Mouse (Mus musculus) midbrain, embryonic 15.5 days (tissue): ENCODE data around the gene Capn3. TPM values are rescaled to one million over a fixed set of nuclear protein-coding genes. Genes with fewer than 3 reads are reported as not detected.

Experiments
- ATAC-seq: fragments of 200-750 bp; cut with Nextera tagmentation; replicated peaks from 2 replicates; pipeline ENCODE4 v1.8.0; 2017; ENCODE audit warnings: moderate TSS enrichment
- H3K27ac ChIP-seq: fragments of 300-500 bp; sonication (generic); 2 replicates; pipeline ENCODE4 v1.5.1; 2015; ENCODE audit warnings: mild to moderate bottlenecking, inconsistent platforms
- H3K27me3 ChIP-seq: fragments of 300-500 bp; sonication (generic); replicated peaks from 2 replicates; pipeline ENCODE4 v1.6.1; 2015; ENCODE audit warnings: inconsistent platforms
- H3K36me3 ChIP-seq: fragments of 300-500 bp; sonication (generic); replicated peaks from 2 replicates; pipeline ENCODE4 v1.6.1; 2015; ENCODE audit warnings: inconsistent platforms
- H3K4me1 ChIP-seq: fragments of 300-500 bp; sonication (generic); 2 replicates; pipeline ENCODE4 v1.6.1; 2015; ENCODE audit warnings: inconsistent platforms
- H3K4me2 ChIP-seq: fragments of 300-500 bp; sonication (generic); 2 replicates; pipeline ENCODE4 v1.6.1; 2015; ENCODE audit warnings: inconsistent platforms, mild to moderate bottlenecking, moderate library complexity
- H3K4me3 ChIP-seq: fragments of 300-500 bp; sonication (generic); 2 replicates; pipeline ENCODE4 v1.5.1; 2015; ENCODE audit warnings: mild to moderate bottlenecking, inconsistent platforms
- H3K9ac ChIP-seq: fragments of 300-500 bp; sonication (generic); 2 replicates; pipeline ENCODE4 v1.6.1; 2015; ENCODE audit warnings: mild to moderate bottlenecking, inconsistent platforms
- H3K9me3 ChIP-seq: fragments of 300-500 bp; sonication (generic); 2 replicates; pipeline ENCODE4 v1.6.1; 2016; ENCODE audit warnings: inconsistent platforms
- WGBS: fragments of 180-500 bp; shearing (Covaris S2); methylation state at CpG from one replicate; pipeline ENCODE4 v1.1.7; 2015; ENCODE audit warnings: mixed read lengths; 5-methylcytosine and 5-hydroxymethylcytosine counted together
- polyA plus RNA-seq: library from polyadenylated mRNA; unstranded; fragments of >200 nt; fragmentation: Nextera tagmentation; extraction: Ambion mirVana; gene quantifications from 2 replicates; pipeline ENCODE4 v1.2.1, GENCODE M21; 2015

Gene Capn3
- polyA plus RNA-seq = 0.50 and 1.2 TPM in 2 replicates

- Histone ChIP-seq H3K4me3 (no peak within 1 kb of the TSS), H3K27me3 (no peaks in the 10 kb centered on the region), H3K4me2 (no peak within 1 kb of the TSS), H3K4me1 (no peaks in the 10 kb centered on the region), H3K27ac (no peak within 1 kb of the TSS), H3K36me3 (no peaks in the 10 kb centered on the region), H3K9me3 (no peaks in the 10 kb centered on the region), H3K9ac (no peak within 1 kb of the TSS)
- 78% methylated on average over 4 of the region's 4 CpGs for WGBS
- no peak for ATAC-seq
Observed at GRCm38 (mm10) chr2:120455719-120456118, at the start of gene Capn3. TSS of gene Capn3 (plus strand) at chr2:120456019.

DNA sequence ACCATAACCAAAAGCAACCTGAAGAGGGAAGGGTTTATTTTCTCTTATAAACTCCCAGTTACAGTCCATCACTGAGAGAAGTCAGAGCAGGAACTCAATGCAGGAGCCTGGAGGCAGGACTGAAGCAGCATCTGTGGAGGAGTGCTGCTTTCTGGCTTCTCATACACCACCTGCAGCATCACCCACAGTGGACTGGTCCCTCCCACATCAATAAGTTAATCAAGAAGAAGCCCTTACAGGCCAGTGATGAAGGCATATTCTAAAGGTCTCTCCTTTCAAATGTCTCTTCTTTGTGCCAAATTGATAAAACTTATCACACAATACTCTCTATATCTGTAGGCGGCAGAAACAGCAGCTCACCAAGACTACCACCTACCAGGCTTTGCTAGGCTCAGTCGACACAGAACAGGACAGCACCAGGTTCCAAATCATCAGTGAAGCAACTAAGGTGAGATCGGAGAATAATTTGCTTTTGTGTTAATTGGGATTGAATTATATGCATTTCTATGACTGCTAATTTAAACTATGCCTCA is 44.7 kb upstream of the Capn3 start:
- H3K4me2 ChIP-seq = no peak overlapping the region
- ATAC-seq = no peak

GRCm38 (mm10) chr2:120414113-120414512 is 41.7 kb upstream of the Capn3 start:
- H3K9me3 ChIP-seq = 0 out of 2 replicates have a peak, but pooled peaks cover 4% of the 10 kb centered on the region
- H3K27me3 ChIP-seq = no peaks in the 10 kb centered on the region
- no peak for ATAC-seq
- no peaks in the 10 kb centered on the region for H3K4me1 ChIP-seq
- H3K4me2 ChIP-seq = no peak overlapping the region
- no peaks in the 10 kb centered on the region for H3K36me3 ChIP-seq
- no peak overlapping the region for H3K9ac ChIP-seq
- no peak overlapping the region for H3K4me3 ChIP-seq
- H3K27ac ChIP-seq = no peak overlapping the region

More for the DNA sequence above, 44.7 kb upstream of the Capn3 start:
- Histone ChIP-seq H3K9me3 (0 out of 2 replicates have a peak, but pooled peaks cover 4% of the 10 kb centered on the region), H3K4me1 (no peaks in the 10 kb centered on the region), H3K4me3 (no peak overlapping the region), H3K27me3 (no peaks in the 10 kb centered on the region), H3K9ac (no peak overlapping the region), H3K27ac (no peak overlapping the region), H3K36me3 (no peaks in the 10 kb centered on the region)
- WGBS = 94% methylated on average over 3 of the region's 3 CpGs

GRCm38 (mm10) chr2:120414738-120415414 is 40.9 kb upstream of the Capn3 start:
- no peak overlapping the region for H3K9ac ChIP-seq
- H3K4me2 ChIP-seq = no peak overlapping the region
- H3K9me3 ChIP-seq = 0 out of 2 replicates have a peak, but pooled peaks cover 1% of the 10 kb centered on the region
- H3K4me1 ChIP-seq = no peaks in the 10 kb centered on the region
- ATAC-seq = no peak
- no peaks in the 10 kb centered on the region for H3K27me3 ChIP-seq
- 70% methylated on average over 1 of the region's 1 CpGs for WGBS
- H3K27ac ChIP-seq = no peak overlapping the region
- no peaks in the 10 kb centered on the region for H3K36me3 ChIP-seq
- H3K4me3 ChIP-seq = no peak overlapping the region

DNA sequence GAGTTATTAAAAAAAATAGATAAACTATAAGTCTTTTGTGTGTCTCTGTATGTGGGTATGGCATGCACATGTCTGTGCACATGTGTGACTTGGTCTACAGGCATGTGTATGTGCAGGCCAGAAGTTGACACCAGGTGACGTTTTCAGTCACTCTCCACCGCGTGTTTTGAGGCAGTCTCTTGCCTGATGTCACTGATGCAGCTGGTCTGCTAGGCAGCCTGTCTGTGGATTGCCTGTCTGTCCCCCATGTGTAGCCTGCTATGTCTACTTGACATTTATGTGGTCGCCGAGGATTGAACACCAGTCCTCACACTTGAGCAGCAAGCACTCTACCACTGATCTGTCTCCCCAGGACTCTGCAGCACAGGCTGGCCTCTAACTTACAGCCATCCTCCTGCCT is 31.4 kb upstream of the Capn3 start:
- 88% methylated on average over 5 of the region's 5 CpGs for WGBS
- ATAC-seq = no peak
- no peaks in the 10 kb centered on the region for H3K36me3 ChIP-seq

GRCm38 (mm10) chr2:120444486-120444885 is 11.3 kb upstream of the Capn3 start:
- Histone ChIP-seq H3K4me3 (no peak overlapping the region), H3K4me2 (no peak overlapping the region), H3K9me3 (no peaks in the 10 kb centered on the region), H3K27ac (no peak overlapping the region), H3K9ac (no peak overlapping the region), H3K36me3 (no peaks in the 10 kb centered on the region), H3K27me3 (no peaks in the 10 kb centered on the region), H3K4me1 (no peaks in the 10 kb centered on the region)
- no peak for ATAC-seq
- 88% methylated on average over 1 of the region's 1 CpGs for WGBS

More for the DNA sequence above, 31.4 kb upstream of the Capn3 start:
- Histone ChIP-seq H3K27ac (no peak overlapping the region), H3K4me1 (no peaks in the 10 kb centered on the region), H3K9me3 (no peaks in the 10 kb centered on the region), H3K4me3 (no peak overlapping the region), H3K9ac (no peak overlapping the region), H3K27me3 (no peaks in the 10 kb centered on the region), H3K4me2 (no peak overlapping the region)

- 84% methylated on average over 10 of the region's 10 CpGs for WGBS
- H3K27me3 ChIP-seq = no peaks in the 10 kb centered on the region
- ATAC-seq = no peak
- no peaks in the 10 kb centered on the region for H3K36me3 ChIP-seq
- H3K9ac ChIP-seq = no peak overlapping the region
- H3K9me3 ChIP-seq = no peaks in the 10 kb centered on the region
- H3K27ac ChIP-seq = no peak overlapping the region
- H3K4me2 ChIP-seq = no peak overlapping the region
- H3K4me1 ChIP-seq = no peaks in the 10 kb centered on the region
- no peak overlapping the region for H3K4me3 ChIP-seq
Observed at GRCm38 (mm10) chr2:120446373-120446772, 9.4 kb upstream of the Capn3 start.

DNA sequence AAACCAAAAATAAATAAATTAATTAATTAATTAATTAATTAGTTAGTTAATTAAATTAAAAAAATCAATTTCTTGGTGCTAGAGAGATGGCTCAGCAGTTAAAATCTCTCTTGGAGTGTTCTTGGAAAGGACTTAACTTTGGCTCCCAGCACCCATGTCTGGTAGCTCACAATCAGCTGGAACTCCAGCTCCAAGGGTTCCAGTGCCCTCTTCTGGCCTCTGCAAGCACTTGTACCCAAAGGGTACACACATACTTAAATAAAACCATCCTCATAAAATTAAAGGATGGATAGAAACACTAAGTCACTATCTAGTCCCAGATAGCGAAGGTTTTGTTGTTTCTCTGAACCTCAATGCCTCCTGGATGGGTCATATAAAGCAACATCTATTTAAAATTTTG is 8.5 kb upstream of the Capn3 start:
- Histone ChIP-seq H3K4me3 (no peak overlapping the region), H3K4me1 (no peaks in the 10 kb centered on the region), H3K27me3 (no peaks in the 10 kb centered on the region), H3K4me2 (no peak overlapping the region), H3K9me3 (no peaks in the 10 kb centered on the region), H3K9ac (no peak overlapping the region), H3K36me3 (no peaks in the 10 kb centered on the region), H3K27ac (no peak overlapping the region)
- 94% methylated on average over 1 of the region's 1 CpGs for WGBS
- ATAC-seq = no peak

GRCm38 (mm10) chr2:120450724-120451123 is 5.1 kb upstream of the Capn3 start:
- H3K27me3 ChIP-seq = no peaks in the 10 kb centered on the region

GRCm38 (mm10) chr2:120452600-120452999 is 3.2 kb upstream of the Capn3 start:
- no peaks in the 10 kb centered on the region for H3K36me3 ChIP-seq
- H3K4me3 ChIP-seq = no peak overlapping the region
- H3K4me1 ChIP-seq = no peaks in the 10 kb centered on the region
- H3K9ac ChIP-seq = no peak overlapping the region
- no peak overlapping the region for H3K4me2 ChIP-seq
- H3K9me3 ChIP-seq = no peaks in the 10 kb centered on the region
- no peak overlapping the region for H3K27ac ChIP-seq
- no peak for ATAC-seq
- H3K27me3 ChIP-seq = no peaks in the 10 kb centered on the region
- 86% methylated on average over 4 of the region's 4 CpGs for WGBS

More at GRCm38 (mm10) chr2:120450724-120451123, 5.1 kb upstream of the Capn3 start:
- no peak for ATAC-seq
- Histone ChIP-seq H3K4me2 (no peak overlapping the region), H3K9ac (no peak overlapping the region), H3K4me3 (no peak overlapping the region), H3K27ac (no peak overlapping the region), H3K36me3 (no peaks in the 10 kb centered on the region), H3K9me3 (no peaks in the 10 kb centered on the region), H3K4me1 (no peaks in the 10 kb centered on the region)
- WGBS = 61% methylated on average over 6 of the region's 6 CpGs

DNA sequence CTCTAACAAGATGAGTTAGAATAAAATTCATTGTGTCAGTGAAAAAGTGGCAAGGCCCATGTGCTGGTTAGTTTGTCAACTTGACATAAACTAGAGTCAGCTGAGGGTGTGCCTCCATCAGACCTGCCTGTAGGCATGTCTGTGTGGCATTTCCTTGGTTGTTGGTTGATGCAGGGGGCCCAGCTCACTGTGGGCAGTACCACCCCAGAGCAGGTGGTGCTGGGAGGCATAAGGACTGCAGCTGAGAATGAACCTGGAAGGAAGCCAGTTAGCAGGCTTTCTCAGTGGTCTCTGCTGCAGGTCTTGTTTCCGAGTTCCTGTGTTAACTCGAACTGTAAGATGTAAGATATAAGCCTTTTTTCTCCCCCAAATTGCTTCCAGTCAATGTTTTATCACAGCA is 832 bp upstream of the Capn3 start:
- Histone ChIP-seq H3K4me1 (no peaks in the 10 kb centered on the region), H3K9me3 (no peaks in the 10 kb centered on the region), H3K4me3 (no peak overlapping the region), H3K27me3 (no peaks in the 10 kb centered on the region), H3K4me2 (no peak overlapping the region), H3K36me3 (no peaks in the 10 kb centered on the region), H3K27ac (no peak overlapping the region), H3K9ac (no peak overlapping the region)
- 87% methylated on average over 2 of the region's 2 CpGs for WGBS
- ATAC-seq = no peak

DNA sequence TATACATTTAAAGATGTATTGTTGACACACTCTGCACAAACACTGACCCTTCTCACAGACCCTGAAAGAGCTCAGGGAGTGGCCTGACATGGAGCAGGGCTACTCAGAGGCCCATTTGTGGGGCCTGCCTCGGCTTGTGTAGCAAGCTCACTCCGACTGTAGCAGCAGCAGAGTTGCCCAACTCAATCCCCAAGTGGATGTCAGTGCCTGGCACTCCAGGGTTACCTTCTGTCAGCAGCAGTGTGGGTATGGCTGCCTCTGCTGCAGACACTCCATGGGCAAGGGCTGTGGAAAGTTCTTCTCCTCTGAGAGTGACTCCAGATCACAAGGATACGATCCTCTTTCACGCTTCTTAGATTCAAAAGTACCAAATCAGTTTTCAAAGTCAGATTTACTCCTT is 4.4 kb downstream of the Capn3 start:
- no peak overlapping the region for H3K27ac ChIP-seq
- H3K4me3 ChIP-seq = no peak overlapping the region
- H3K4me2 ChIP-seq = no peak overlapping the region
- no peak for ATAC-seq
- no peaks in the 10 kb centered on the region for H3K27me3 ChIP-seq
- WGBS = 88% methylated on average over 4 of the region's 4 CpGs
- H3K9ac ChIP-seq = no peak overlapping the region
- H3K9me3 ChIP-seq = no peaks in the 10 kb centered on the region
- H3K4me1 ChIP-seq = no peaks in the 10 kb centered on the region
- H3K36me3 ChIP-seq = no peaks in the 10 kb centered on the region

- ATAC-seq = no peak
- Histone ChIP-seq H3K27ac (no peak overlapping the region), H3K4me2 (no peak overlapping the region), H3K4me1 (no peaks in the 10 kb centered on the region), H3K36me3 (no peaks in the 10 kb centered on the region), H3K9me3 (no peaks in the 10 kb centered on the region), H3K4me3 (no peak overlapping the region), H3K27me3 (no peaks in the 10 kb centered on the region), H3K9ac (no peak overlapping the region)
- WGBS = 93% methylated on average over 7 of the region's 7 CpGs
Observed at GRCm38 (mm10) chr2:120463328-120463727, 7.5 kb downstream of the Capn3 start.
